Mouse (Mus musculus) lung, postnatal 0 days (tissue): ENCODE results near the gene Proser1.

Experiments used
- CTCF ChIP-seq: IDR thresholded peaks from 2 replicates; pipeline ENCODE4 v1.5.1; 2016; ENCODE audit warnings: antibody characterized with exemption, mild to moderate bottlenecking
- EP300 ChIP-seq: IDR thresholded peaks from 2 replicates; pipeline ENCODE4 v1.6.1; 2016; ENCODE audit warnings: antibody characterized with exemption, mild to moderate bottlenecking, control low read depth

- TF ChIP-seq CTCF (no peak), EP300 (no peak)
These were observed 274 bp downstream of the Proser1 start for GRCm38 (mm10) chr3:53463765-53464114.
